Mouse (Mus musculus) gastrocnemius, postnatal 14 days (tissue): ENCODE data around the gene Ppp1cb. TPM values are rescaled to one million over a fixed set of nuclear protein-coding genes. Genes with fewer than 3 reads are reported as not detected.

Experiments
- DNase-seq: peaks from one replicate; pipeline ENCODE4 v3.0.0; 2021; ENCODE audit warnings: mixed read lengths
- intact Hi-C: fragments of 180-260 bp; cut with DNase I; formaldehyde crosslinking; loops from one replicate; pipeline ENCODE4 v1.15.1; 2025; ENCODE audit warnings: low total_unique reads
- total RNA-seq, 2 experiments: library from RNA; stranded (reverse); gene quantifications; 2 replicates each; pipeline ENCODE4 v1.2.3; 2021

Ppp1cb gene
- total RNA-seq, 2 experiments from 2014 or later: 324 to 326 TPM

DNA sequence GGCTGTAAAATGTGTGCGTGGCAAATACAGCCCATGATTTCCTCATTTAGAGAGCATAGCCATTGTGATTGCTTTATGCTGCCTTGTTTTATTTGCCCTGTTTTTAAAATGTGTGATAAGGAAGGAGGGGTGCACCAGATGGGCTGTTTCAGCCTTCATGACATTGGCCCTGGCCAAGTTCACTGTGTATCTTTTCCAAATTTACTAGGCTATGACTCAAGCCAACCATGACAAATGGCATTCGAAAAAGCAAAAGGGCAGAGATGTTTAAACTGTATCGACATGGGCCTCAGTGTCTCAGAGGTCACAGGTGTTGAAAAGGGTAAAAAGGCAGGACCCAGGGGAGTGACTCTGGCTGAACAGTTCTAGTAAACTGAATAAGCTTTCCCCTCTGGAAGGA, 17.3 kb upstream of the Ppp1cb start:
- intact Hi-C loops: no loop called here
- DNase-seq: no peak

DNA sequence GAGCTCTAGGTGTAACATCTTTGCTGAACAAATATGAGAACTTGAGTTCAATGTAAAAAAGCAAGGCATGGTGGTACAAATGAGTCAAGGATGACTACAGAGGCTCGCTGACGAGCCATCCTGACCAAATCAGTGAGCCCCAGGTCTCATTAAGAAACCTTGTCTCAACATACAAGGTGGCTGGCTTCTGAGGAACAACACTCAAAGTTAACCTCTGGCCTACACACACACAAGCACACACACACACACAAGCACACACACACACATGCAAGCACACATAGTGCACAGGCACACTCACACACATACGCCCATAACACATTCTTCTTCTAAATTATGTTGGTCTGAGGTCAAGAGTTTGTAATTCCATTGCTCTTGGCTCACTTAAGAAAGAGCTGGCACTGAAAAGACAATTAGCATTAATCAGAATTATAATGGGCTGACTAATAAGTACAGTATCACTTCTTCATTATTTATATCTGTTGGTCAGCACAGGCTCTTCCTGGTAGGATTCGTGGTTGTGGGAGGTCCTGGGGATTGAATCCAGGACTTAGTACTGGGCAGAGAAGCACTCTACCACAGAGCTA, 16.6 kb upstream of the Ppp1cb start:
- no peak for DNase-seq
- intact Hi-C loops: no loop called here

DNA sequence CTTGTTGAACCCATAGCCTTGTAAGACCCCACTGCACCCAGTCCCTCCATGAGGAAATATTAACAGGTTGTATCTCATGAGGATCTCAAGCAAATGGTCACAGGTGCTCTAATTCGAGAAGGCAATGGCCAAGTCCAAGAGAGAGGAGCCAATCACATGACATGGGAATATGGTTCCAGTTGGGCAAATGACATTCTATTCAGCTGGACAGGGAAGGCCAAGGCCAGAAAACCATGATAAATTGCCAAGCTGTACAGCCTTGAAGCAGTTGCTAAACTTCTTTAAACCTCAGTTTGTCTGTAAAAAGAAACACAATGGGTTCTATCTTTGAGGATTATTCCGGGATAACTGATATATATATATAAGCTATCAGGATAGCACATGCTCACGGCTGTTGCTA, 14.7 kb upstream of the Ppp1cb start:
- intact Hi-C loops: no loop called here
- no peak for DNase-seq

DNA sequence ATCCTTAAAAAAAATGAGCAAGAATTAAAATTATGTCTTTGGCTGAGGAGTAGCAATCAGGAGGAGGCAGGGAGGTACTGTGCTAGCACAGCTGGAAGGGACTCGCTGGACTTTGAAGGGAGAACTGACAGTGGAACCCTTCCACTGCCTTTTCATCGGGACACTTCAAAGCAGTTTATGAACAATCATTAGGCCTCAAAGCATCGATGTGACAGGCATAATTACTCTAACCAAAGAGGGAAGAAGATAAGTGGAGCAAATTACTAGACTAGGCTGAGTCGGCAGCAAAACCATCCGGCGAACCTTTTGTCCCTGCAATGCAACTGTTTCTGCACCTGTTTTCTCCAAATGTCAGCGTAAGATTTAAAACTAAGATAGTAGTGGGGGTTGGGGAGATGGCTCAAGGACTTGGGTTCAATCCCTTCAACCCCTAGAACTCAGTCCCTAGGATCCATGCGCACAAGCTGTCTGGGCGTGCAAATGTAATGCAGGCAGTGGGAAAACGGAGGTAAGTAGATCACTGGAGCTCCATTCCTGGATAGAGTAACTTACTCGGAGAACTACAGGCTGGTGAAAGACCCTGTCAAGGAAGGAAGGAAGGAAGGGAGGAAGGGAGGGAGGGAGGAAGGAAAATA, 13.2 kb upstream of the Ppp1cb start:
- DNase-seq: no peak
- intact Hi-C loops: no loop called here

DNA sequence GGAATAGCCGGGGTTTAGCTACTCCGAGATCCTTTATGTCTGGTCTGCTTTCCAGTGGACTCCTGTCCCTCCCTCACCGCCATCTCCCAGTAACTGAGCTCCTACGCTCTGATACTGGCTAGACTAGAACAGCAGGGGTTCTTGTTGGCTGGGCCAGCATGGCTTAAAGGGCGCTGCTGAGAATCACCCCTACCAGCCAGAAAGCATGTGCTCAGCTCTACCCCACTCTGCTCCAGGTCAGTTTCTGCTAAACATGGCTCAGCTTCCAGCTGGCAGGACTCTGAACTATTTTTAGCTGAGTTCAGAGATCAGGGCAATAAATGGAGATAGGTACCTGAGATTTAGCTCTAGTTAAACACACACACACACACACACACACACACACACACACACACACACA, 12.2 kb upstream of the Ppp1cb start:
- peak; percentile 57 for DNase-seq
- intact Hi-C loops: no loop called here

DNA sequence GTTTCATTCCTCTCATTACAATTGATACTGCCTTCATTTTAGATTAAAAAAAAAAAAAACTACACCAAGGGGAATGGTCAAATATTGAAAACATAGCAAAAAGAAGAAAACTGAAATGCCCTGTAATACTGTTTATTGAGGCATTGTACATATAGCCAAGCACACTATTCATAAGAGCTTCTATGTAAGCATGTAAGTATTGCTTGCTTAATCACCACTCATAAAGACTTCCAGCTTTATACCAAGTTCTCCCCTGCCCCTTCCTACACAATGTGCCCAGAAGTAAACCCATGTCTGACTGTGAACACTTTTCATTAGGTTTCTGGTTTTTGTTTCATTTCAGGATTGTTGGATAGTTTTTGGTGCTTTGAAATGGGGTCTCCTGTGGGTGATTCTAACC, 11.8 kb upstream of the Ppp1cb start:
- intact Hi-C loops: no loop called here

DNA sequence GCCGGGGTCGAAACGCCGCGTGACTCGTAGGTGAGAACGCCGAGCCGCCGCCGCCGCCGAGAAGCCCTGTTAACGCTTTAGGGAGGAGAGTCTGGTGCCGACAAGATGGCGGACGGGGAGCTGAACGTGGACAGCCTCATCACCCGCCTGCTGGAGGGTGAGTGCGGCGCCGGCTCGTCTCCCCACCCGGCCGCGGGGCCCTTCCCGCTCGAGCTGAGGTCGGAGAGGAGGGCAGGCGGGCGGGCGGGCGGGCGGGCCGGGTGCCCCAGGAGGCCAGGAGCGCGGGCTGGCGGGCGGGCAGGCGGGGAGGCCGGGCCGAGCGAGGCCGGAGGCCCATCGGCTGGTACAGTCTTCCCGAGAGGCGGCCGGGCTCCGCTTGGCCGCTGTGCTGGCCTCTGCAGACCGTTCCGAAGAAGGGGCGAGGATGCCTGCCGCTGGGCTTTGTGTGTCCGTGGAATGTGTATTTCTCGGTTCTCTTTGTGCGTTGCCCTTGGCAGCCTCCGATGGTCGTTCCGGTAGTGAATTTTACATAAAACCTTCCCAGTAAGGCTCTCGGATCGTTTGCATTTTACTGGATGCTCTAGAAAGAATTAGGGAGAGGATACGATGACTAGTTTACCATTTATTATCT, 723 bp downstream of the Ppp1cb start:
- intact Hi-C loops: no loop called here

More for the DNA sequence above, 11.8 kb upstream of the Ppp1cb start:
- no peak for DNase-seq

DNA sequence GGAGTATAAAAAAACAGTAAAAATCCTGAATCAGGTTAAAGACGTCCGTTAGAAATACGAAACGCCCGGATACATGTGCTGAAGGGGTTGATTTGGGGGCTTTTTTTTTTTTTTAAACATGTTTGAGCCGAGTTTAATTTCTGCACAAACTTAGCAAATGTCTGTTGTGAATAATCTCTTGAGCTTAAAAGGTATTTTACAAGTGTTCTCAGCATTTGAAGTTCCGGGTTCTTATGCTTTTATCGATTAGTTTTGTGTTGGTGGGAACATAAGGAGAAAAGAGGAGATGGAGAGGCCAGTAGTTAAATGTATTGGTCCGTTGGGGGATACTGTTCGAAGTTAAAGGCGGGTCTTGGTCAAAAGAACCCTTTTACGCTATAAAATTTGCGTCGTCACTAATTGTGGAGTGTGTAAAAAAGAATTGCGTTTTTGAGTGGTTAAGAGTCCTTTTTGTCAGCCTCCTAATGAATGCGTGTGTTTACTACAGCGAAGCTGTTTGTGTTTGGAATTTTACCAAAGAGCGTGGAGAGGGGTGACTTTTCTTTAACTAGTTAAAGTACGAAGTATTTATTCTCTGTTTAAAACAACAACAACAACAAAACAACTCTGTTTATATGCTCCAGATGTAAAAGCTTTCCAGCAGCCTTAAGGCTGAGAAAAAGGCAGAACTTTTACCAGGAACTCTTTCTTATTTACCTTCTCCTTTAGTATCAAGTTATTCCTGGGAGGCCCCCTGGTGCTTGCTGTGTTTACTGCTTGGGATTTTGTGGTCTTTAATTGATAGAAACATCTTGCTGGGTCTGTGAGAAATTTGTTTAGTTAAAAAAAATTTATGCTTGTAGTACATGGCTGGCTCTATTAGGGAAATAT, 1.5 kb downstream of the Ppp1cb start:
- peak; percentile 47 for DNase-seq
- intact Hi-C loops: loop anchor here (10.0 kb wide), 1 partner anchor 135 kb away; no protein-coding TSS in a partner anchor

More for the DNA sequence above, 723 bp downstream of the Ppp1cb start:
- DNase-seq: no peak

DNA sequence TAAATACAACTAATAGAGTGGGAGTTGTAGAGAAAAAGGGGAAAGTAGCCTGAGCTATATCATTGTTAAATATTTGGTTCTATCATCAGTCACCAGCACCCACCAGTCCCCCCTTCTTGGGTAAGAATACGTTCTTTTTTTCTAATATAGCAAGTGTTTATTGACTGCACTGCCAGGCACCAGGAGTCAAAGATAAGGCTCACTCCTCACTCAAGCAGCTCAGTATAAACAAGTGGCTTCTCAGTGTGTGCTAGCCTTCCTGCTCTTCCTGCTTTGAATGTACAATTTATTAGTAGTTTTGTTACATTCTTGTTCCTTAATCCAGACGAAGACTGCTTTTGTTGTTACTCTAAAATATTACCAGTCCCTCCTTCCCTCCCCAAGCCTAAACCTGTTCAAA, 2.3 kb downstream of the Ppp1cb start:
- DNase-seq: no peak
- intact Hi-C loops: loop anchor here (10.0 kb wide), 1 partner anchor 136 kb away; no protein-coding TSS in a partner anchor

DNA sequence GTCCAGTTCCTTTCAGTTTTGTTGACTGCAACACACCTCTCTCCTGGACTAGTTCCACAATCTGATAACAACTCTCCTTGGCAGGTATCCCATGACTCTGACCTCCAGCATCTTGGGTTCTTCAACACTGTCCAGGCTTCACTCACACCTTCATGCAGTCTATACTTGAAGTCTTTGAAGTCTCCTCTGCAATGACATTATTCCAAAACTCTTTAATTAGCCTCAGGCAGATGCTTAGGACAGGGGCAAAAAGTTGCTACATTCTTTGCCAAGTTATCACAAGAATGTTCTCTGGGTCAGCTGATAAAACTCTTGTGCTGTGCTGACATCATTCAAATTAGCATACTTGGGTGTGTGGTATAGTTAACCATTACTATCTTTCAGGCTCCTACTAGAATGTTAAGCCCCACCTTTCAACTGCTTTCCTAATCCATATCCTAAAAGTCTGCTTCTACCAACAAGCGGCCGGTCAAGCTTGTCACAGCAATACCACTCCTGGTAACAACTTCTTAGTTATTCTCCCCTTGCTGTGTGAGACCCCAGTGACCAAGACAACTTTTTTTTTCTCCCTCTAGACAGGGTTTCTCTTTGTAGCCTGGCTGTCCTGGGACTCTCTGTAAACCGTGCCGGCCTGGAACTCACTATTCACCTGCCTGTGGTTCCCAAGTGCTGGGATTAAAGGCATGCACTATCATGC, 13.8 kb downstream of the Ppp1cb start:
- intact Hi-C loops: no loop called here
- no peak for DNase-seq

DNA sequence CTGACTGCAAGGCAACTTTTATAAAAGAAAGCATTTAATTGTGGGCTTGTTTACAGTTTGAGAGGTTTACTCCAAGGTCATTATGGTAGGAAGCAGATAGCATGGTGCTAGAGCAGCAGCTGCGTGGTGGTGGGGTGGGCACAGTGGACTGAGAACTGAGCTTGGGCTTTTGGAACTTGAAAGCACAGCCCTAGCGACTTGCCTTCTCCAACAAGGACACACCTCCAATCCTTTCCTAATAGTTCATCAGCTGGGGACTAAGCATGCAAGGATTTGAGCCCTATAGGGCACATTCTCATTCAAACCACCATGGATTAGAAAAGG, 14.3 kb downstream of the Ppp1cb start:
- intact Hi-C loops: no loop called here
- DNase-seq: no peak

DNA sequence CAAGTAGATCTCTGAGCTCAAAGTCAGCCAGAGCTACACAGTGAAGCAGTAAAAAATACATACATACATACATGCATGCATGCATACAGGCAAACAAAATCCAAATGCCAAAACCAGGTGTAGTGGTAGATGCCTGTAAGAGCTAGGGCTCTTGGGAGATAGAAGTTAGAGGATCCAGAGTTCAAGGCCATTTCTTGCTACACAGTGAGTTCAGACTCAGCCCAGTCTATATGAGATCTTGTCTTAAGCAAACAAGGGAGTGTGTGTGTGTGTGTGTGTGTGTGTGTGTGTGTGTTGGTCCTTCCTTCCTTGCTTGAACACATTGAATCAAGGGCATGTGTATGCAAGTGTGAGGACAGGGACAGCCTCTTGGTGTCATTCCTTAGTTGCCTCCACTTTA, 17.9 kb downstream of the Ppp1cb start:
- DNase-seq: no peak
- intact Hi-C loops: no loop called here

DNA sequence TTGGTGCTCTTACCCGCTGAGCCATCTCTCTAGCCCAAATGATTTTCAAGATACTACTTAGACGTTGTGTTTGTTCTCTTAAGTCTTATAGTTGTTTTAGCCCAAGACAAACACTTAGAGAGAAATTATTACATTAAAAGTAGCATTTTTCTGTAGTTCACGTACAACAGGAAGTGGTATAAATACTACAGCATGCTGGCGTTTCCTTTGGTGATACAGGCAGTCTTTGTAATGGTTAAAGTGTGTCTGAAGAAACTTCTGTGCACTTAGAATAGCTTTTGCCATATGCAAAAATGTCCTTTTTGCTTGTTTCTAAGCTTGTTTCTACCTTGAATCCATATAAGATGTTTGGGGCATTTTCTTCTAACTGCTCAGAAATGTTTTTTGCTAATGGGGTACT, 20.3 kb downstream of the Ppp1cb start:
- intact Hi-C loops: no loop called here
- no peak for DNase-seq

DNA sequence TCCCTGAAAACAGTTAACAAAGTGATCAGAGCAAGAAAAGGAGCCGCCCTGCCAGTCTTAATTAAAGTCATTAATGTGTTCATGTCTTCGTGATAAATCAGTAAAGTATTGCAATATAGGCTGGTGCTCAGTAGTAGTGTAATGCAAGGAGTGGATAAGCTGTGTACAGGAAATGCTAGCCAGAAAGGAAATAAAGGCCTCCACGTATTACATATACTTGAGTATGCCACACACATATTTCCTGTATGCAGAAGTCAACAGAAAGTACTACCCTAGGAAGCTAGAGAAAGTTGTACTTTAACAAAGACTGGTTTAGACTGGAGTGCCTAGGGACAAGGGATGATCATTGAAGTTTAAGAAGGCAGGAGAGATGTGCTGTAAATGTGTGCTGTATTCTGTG, 26.8 kb downstream of the Ppp1cb start:
- intact Hi-C loops: no loop called here
- DNase-seq: no peak

DNA sequence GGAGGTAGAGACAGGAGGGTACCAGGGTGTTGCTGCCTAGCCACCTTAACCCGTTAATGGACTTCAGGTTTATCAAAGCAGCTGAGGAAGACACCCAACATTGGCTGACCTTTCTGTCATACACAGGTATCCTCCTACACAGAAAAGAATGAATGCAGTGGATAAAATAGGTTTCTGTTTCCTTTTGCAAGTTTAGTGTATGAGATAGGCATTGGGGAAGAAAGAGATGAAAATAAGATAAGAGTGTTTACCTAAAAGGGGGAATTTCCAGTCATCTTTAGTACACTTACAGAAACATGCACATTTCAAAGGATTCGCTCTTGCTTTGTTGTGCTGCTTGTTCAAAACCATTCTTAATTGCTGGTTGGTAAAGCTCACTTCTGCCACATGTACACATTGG, 29.4 kb downstream of the Ppp1cb start:
- intact Hi-C loops: no loop called here
- DNase-seq: no peak

DNA sequence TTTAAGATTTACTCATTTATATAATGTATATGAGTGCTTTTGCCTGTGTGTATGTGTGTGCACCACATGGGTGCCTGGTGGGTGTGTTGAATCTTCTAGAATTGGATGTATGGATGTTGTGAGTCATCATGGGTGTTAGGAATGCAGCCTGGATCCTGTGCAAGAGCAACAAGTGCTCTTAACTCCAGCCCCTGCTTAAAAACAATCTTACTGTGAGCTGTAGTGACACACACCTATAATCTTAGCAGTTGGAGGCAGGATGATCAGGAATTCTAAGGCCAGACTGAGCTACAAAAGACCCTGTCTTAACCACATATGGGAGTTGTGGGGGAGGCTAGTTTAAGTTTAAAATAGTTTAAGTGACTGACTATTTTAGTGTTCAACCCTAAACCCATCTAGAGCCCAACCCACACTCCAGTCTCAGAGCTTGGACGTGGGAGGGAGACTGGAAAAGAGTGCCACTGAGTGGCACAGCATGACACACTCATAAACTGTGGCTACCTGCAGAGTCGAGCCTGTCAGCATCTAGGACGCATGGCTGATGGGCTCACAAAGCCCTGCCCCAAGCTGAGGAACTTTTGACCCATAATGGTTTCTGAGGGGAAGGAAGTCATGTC, 35.5 kb downstream of the Ppp1cb start:
- no peak for DNase-seq
- intact Hi-C loops: no loop called here

DNA sequence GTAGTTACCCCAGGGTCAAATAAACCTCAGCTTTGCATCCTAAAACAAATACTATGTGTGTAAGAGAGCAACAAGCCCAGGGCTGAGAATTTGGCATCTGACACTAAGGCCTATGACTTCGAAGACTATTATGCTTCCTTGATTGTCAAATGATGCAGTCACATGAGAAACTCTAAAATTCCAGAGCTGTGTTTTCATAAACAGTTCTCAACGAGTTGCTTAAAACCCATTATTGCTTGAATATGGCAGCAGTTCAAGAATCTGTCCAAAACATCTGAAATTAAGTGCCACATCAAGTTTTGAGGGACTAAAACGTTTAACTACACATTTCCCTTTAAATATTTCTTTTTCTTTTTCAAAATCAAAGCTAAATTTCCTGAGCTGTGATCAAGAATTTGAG, 50.1 kb downstream of the Ppp1cb start:
- DNase-seq: no peak
- intact Hi-C loops: no loop called here

DNA sequence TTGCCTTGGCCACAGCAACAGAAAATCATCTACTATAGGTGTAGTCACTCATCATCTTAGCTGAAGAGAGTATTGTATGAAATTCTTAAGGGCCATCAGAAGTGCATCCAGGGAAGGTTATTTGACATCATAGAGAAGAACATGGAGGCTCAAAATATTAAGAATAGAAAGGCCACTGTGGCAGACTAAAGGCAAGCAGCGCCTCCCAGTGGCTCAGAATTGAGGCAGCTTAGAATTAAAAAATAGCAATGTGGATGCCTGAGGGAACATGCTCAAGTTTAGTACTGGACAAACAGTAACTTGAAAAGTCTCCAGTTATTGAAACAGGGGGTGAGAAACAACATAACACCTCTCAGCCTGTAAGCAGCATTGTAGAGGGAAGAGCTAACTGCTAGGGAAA, 61.7 kb downstream of the Ppp1cb start:
- DNase-seq: peak; percentile 9
- intact Hi-C loops: no loop called here

DNA sequence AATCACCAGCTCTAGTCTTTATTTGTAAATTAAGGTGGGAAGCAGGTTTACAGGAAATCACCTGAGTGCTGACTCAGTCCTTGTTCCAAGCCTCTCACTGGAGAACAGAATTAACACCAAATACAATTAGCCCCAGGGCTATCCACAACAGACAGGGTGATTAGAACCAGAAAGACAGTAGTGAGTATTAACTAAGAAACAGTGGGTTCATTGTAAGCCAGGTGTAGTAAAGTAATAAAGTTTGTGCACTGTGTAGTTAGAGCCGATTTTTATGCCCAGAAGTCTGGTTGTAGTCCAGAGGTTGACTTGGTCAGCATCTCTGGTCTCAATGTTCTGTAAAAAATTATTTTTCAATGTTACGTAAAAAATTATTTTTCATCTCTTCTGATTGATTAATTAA, 90.8 kb downstream of the Ppp1cb start:
- no peak for DNase-seq
- intact Hi-C loops: no loop called here
